Mouse (Mus musculus): Measurements from ENCODE around the gene Pax4.

Gene Pax4

DNA sequence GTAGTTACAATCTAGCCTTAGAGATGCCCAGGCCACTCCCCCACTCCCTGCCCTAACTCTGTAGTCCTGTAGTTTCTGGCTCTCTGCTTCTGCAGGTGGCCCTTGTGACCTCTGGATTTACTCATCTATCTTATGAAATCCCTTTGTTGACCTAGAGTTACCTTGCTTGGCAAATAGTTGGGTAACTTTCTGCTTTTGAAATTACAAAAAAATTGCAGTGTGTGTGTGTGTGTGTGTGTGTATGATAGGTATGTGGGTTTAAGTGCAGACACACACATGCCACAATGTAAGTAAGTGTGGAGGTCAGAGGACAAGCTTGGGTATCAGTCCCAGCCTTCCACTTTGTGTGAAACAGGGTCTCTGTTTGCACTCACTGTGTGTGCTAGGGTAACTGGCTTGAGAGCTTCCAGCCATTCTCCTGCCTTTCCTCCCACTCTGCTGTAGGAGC is 10.1 kb upstream of the Pax4 start:
- in situ Hi-C loops (cut with MboI; ENCODE audit: low pct_unique_long_range_greater_than_20kb in 1 of 2, low sequenced_read_pairs in 2 of 2, unreplicated experiment in 1 of 2): no loop called here

DNA sequence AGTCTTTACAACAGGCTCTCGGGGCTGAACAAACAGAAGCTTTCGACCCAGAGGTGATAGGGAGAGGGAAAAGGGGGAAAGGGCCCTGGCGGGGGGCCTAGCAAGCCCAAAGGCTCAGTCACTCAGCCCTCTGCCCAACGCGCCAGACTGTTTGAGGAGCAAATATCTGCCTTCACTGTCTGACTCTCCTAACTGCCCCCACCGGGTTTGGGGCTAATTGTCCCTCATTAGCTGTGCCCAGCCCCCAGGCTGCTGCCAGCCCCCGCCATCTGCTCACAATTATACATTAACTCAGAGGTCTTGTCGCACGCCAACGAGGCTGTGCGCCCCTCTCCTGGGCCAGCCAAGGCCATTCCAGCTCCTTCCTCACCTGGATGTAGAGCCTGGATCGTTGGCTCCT is 1.8 kb upstream of the Pax4 start:
- in situ Hi-C loops (cut with MboI; ENCODE audit: low pct_unique_long_range_greater_than_20kb in 1 of 2, low sequenced_read_pairs in 2 of 2, unreplicated experiment in 1 of 2): no loop called here

DNA sequence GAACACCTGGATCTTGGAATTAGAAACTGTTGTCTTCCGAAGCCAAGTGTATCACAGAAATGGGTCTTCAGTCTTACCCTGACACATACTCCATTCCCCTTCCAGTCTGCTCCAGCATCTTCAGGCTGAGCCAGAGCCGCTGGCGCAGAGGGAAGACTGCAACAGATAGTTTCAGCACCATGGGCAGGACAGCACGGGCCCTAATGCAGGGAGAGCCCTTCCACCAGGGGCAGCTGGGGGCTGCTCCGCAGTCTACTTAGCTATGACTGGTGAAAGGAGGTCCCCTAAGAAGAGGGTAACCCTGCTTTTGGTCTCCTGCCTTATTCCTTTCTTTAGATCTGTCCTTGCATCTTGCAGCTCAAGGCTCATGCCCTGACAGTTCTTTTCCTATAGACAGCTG is 1.3 kb upstream of the Pax4 start:
- in situ Hi-C loops (cut with MboI; ENCODE audit: low pct_unique_long_range_greater_than_20kb in 1 of 2, low sequenced_read_pairs in 2 of 2, unreplicated experiment in 1 of 2): no loop called here

DNA sequence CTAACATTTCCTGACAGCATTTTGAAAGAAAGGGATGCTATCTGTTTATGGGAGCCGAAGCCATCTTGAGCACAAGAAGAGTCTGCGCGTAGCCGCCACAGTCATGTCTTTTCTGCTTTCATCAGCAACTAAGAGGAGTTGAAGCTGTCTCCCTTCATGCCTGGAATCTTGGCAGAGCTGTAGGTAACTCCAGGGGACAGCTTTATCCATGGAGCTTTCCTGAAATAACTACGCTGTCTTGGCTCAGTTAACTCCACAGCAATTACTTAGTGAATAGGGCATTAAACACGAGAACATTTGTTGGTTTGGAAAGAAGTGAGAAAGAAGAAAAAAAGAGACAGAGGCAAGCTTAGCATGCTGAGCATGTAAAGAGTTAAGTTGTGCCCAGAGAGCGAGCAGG is 1.2 kb downstream of the Pax4 start:
- in situ Hi-C loops (cut with MboI; ENCODE audit: low pct_unique_long_range_greater_than_20kb in 1 of 2, low sequenced_read_pairs in 2 of 2, unreplicated experiment in 1 of 2): no loop called here

DNA sequence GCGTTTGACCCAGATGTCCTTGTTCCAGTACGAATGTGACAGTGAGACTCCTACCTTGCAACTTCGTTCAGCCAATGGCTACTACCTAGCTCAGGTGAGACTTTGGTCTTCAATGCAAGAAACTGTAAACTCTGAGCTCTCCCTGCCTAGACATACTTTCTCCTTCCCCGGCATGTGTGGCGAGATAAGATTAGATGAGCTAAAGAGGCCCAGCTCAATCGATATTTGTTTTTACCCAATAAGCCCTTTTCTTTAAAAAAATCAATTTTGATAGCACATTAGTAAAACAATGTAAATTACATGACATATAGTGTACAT is 17.7 kb downstream of the Pax4 start:
- in situ Hi-C loops (cut with MboI; ENCODE audit: low pct_unique_long_range_greater_than_20kb in 1 of 2, low sequenced_read_pairs in 2 of 2, unreplicated experiment in 1 of 2): no loop called here

DNA sequence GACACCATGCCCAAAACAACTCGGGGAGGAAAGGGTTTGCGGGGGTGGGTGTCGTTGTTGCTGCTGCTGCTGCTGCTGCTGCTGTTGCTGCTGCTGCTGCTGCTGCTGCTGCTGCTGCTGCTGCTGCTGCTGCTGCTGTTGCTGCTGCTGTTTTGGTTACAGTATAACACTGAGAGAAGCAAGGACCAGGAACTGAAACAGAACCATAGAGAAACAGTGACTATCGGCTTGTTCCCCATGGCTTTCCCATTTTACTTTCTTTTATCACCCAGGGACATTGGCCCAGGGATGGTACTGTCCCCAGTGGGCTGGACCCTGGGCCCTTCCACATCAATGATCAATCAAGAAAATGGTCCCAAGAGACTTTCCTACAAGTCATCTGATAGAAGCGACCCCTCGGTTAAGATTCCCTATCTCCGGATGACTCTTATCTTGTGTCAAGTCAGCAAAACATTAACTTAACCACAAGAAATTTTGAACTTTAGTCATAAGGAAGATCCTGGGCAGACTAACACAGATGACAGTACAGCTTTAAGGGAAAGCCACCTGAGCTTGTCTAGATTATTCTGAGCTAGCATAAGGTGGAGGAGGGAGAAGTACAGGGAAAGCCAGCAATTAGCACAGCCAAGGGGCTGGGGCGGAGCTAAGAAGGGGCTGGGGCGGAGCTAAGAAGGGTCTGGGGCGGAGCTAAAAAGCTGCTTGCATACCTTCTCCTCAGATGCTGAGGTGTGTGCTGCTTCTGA is 18.2 kb downstream of the Pax4 start:
- in situ Hi-C loops (cut with MboI; ENCODE audit: low pct_unique_long_range_greater_than_20kb in 1 of 2, low sequenced_read_pairs in 2 of 2, unreplicated experiment in 1 of 2): no loop called here

DNA sequence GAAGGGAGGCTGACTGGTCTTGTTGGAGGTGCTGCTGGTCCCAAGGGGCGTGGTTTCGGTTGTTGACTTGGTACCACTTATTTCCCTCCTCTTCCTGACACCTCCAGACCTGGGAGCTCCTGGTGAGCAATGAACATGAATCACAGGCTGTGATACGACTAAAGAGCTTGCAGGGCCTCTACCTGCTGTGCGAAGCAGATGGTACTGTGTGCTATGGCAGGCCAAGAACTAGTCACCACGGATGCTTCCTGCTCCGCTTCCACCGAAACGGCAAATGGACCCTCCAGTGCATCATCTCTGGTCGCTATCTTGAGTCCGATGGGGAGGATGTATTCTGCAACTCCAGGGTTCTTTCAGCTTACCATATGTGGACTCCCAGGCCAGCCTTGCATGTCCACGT is 19.3 kb downstream of the Pax4 start:
- in situ Hi-C loops (cut with MboI; ENCODE audit: low pct_unique_long_range_greater_than_20kb in 1 of 2, low sequenced_read_pairs in 2 of 2, unreplicated experiment in 1 of 2): no loop called here

DNA sequence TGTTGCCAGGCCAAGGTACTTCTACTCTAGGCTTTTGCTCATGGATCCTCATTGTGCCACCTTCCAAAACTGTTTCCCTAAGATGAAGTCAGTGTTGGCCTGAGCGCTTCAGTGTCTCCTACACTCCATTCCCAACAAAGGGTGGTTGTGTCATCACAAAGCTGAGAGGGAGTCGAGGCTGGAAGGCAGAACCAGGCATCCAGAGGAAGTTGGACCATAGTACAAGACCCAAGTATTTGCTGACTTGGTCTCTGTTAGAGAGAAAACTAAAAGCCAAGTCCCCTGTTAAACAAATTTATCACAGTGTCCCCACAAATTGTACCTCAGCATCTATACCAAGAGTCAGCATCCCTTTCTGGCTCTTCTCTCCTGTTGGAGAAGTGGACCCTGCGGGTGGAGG is 20.9 kb downstream of the Pax4 start, which contains the start of gene Gcc1:
TSS of gene Gcc1 (minus strand) at position 101 of the 400 bp plus-strand sequence.
- in situ Hi-C loops (cut with MboI; ENCODE audit: low pct_unique_long_range_greater_than_20kb in 1 of 2, low sequenced_read_pairs in 2 of 2, unreplicated experiment in 1 of 2): no loop called here

DNA sequence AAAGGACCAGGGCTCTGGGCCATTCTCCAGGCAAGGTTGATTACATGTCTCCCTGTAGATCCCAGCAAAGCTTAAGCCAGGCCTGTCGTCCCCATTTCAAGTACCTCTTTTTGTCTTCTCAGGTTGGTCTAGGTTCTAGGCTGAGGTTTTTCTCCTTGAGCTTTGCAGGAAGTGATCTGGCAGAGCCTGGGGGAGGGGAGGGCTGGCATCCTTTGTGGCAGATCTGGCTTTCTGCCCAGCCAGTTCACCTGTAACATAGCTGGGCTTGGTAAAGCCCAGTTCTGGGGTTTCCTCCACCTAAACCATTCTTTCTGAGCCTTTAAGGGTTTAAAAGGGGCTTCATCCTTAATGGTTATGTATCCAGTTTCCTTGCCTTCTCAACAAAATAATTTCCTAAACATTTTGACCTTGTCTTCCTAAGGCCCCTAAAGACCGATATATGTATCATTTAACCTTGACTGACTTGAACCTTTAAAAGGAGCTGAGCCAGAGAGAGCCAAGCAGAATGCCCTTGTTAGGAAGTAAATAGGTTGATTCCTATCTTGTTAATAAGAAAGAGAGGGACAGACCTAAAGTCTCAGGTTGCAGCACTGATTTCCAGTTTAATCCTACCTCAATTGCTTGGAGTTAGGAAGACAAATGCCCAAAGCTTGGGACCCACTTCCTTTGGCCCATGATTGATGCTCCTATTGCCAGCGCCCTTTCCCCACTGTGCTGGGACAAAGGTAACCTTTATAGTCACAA is 21.9 kb downstream of the Pax4 start, which contains the start of gene Fscn3:
TSS of gene Fscn3 (plus strand) at position 694 of the 744 bp plus-strand sequence.
- in situ Hi-C loops (cut with MboI; ENCODE audit: low pct_unique_long_range_greater_than_20kb in 1 of 2, low sequenced_read_pairs in 2 of 2, unreplicated experiment in 1 of 2): no loop called here

DNA sequence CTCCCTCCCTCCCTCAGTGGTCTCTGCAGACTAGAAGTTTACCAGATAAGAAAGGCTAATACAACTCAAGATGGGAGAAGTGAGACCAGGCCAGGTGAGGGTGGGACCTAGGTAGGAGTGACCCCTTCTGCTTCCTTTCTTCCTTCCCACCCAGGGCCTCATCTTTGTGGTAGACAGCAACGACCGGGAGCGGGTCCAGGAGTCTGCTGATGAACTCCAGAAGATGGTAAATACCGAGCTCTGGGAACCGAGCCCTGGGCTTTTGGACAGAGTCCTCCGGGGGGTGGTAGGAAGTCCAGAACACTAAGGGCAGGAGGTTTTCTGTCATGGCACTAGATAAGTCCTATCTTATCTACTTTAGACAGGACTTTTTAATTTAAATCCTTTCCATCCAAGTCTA is 24.1 kb downstream of the Pax4 start:
- in situ Hi-C loops (cut with MboI; ENCODE audit: low pct_unique_long_range_greater_than_20kb in 1 of 2, low sequenced_read_pairs in 2 of 2, unreplicated experiment in 1 of 2): no loop called here

DNA sequence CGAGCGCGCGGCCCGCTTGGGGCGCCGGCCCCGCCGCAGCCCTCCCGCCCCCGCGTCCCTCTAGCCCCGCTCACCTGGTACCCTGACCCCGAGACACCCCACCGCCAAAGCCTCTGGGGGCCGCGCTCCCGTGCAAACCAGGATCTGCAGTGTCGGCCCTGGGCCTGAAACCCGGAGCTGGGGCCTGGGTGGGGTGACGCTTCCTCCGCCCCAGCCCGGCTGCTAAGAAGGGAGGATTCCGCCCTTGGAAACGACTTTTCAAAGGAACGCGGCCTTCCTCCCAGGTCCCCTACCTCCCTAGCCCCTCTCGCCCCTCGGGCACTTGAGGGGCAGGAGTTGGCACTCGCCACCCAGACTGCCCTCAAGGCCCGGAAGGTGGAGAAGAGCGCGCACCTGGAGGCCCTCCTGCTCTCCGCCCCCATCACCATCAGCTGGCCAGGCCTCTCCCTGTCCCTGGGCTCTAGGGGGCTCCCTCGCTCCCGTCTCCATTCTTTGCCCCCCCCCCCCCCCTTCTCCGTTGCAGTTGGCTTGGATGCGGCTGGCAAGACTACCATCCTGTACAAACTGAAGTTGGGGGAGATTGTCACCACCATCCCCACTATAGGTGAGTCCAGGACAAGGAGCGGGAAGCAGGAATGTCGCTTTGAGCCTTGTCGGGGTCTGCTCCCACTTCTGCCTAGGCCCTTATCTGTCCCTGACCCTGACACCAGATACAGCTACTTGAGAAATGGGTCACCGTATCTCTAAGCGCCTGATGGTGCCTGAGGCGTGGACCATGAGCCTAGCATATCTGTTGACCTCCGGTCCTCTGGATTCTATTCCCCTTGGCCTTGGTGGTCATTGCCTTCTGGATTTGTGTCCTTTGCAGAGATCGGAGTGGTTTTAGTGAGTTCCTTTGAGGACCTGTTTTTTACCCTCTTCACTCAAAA is 25.1 kb downstream of the Pax4 start:
- in situ Hi-C loops (cut with MboI; ENCODE audit: low pct_unique_long_range_greater_than_20kb in 1 of 2, low sequenced_read_pairs in 2 of 2, unreplicated experiment in 1 of 2): no loop called here

DNA sequence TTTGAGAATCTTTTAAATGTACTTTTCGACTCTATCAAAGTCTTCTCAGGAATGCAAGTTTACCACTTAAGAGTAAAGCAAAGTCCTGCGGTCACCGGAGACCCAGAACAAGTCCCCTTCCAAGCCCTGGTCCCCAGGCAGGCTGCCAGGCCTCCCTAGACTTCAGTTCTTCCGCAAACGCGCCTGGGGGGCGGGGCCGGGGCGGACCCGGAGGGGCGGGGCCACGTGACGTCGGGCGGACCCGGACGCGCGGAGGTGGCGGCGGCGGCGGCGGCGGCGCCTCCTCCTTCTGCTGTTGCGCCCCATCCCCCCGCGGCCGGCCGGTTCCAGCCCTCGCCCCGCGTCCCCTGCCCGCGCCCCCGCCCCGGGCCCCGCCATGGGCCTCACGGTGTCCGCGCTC is 25.8 kb downstream of the Pax4 start, which contains the start of gene Arf5:
TSS of gene Arf5 (plus strand) at position 248 of the 400 bp plus-strand sequence.
- in situ Hi-C loops (cut with MboI; ENCODE audit: low pct_unique_long_range_greater_than_20kb in 1 of 2, low sequenced_read_pairs in 2 of 2, unreplicated experiment in 1 of 2): no loop called here

DNA sequence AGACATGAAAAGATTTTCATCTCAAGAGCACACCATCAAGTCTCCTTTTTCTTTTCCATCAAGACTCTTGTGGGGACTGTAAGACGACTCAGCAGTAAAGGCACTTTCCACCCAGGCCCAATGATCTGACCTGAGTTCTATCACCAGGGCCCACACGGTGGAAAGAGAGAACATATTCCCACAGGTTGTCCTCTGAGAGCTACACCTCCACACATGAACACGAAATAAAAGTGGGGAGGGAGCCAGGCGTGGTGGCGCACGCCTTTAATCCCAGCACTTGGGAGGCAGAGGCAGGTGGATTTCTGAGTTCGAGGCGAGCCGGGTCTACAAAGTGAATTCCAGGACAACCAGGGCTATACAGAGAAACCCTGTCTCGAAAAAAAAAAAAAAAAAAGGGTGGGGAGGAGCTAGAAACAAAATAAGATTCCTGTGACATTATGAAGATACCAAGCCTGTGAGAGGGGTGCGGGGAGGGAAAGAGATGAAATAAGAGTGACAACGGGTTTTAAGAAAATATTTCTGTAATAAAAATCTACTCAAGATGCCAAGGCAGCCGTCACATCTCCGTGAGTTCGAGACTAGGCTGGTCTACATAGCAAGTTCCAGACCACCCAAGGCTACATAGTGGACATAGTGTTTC is 26.4 kb downstream of the Pax4 start:
- in situ Hi-C loops (cut with MboI; ENCODE audit: low pct_unique_long_range_greater_than_20kb in 1 of 2, low sequenced_read_pairs in 2 of 2, unreplicated experiment in 1 of 2): no loop called here

DNA sequence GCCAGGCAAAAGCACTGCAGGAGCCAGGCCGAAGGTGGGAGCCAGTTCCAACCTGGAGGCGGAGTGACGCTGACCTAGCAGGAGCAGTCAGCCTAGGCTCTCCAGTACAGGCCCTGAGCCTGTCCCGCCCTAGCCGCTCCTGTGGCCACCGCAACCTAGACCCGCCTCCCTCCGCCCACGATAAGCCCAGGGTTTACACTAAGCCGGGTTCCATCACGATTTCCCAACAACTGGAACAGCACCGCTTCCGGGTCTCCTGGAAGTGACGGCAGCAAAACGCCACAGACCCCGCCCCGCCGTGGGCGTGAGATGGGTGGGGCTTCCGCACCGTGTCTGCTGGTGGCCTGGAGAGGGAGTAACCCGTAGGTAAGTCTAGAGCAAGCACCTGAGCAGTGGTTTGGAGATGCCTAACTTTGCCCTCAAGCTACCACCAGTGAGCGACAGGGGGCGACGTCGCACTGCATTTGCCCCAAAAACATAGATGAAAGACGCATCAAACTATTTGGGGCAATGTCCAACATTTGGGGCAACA is 27.6 kb downstream of the Pax4 start:
- in situ Hi-C loops (cut with MboI; ENCODE audit: low pct_unique_long_range_greater_than_20kb in 1 of 2, low sequenced_read_pairs in 2 of 2, unreplicated experiment in 1 of 2): no loop called here

DNA sequence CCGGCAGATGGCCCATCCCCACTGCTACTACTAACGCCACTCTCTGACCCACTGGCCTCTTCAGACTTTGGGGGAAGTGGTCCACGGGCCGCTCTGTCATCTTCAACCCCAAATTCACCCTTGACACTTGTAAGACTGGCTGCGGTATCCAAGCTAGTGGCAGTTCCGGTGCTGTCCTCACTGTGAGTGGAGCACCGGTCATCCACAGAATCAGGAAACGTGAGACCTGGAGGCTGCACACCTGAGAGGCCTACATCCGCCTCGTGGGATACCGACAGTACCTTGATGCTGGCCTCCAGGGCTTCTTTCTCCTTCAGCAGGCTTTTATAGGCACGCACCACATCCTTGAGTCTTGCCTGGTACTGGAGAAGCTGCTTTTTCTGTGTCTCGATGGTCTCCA is 28.3 kb downstream of the Pax4 start:
- in situ Hi-C loops (cut with MboI; ENCODE audit: low pct_unique_long_range_greater_than_20kb in 1 of 2, low sequenced_read_pairs in 2 of 2, unreplicated experiment in 1 of 2): no loop called here

DNA sequence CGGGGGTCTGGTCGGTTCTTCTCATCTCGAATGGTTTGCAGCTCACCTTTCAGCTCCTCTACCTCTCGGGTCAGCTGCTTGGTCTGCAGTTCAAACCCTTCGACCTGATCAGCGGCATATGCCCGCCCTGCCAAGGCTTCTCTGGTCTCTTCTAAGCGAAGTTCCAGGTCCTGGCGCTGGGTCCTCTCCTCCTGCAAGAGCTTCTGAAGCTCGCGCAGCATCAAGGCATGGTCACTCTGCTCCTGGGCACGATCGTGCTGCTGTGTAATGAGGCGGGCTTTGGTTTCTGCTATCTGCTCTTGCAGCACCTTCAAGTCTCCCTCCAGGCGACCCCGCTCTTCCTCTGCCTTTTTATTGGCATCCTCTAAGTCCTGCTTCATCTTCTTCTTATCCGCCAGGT is 28.8 kb downstream of the Pax4 start:
- in situ Hi-C loops (cut with MboI; ENCODE audit: low pct_unique_long_range_greater_than_20kb in 1 of 2, low sequenced_read_pairs in 2 of 2, unreplicated experiment in 1 of 2): no loop called here

DNA sequence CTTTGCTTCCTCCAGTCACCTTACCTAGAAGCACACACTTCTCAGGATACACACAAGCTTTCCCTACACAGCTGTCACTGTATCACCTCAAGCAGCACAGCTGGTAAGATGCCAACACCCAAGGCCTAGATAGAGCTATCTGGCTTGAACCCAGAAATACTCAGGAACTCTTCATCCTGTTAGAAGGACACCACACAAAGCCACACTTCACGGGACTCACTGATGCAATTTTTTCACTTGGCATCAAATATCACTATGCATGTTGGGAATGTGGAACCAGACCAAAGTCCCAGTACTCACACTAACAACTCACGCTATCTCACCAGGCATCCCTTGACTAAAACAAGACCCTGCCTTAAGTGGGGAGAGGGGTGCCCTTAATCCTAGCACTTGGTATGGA is 29.5 kb downstream of the Pax4 start:
- in situ Hi-C loops (cut with MboI; ENCODE audit: low pct_unique_long_range_greater_than_20kb in 1 of 2, low sequenced_read_pairs in 2 of 2, unreplicated experiment in 1 of 2): no loop called here

DNA sequence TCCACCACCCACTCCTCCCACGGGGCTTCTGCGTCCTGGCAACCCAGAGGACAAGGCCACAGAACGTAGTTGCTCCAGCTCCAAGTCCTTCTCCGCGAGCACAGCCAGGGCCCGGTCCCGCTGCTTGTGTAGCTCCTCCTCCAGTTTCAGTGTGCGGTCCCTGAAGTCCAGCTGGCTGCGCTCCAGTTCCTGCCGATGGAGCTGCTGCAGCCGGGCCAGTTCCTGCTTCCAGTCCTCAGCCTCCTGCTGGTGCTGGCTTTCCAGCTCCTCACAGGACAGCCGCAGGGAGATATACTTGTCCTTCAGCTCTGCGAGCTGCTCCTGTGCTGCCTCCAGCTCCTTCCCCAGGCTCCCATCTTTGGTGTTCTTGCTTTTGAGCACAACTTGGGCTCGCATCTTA is 30.7 kb downstream of the Pax4 start:
- in situ Hi-C loops (cut with MboI; ENCODE audit: low pct_unique_long_range_greater_than_20kb in 1 of 2, low sequenced_read_pairs in 2 of 2, unreplicated experiment in 1 of 2): no loop called here

Data from mouse embryonic stem cell (cell line).